Mouse (Mus musculus) kidney, adult 2 months (tissue): ENCODE results near the gene Cd80.

ENCODE experiments used
- CTCF ChIP-seq: fragments of 200-500 bp; conservative IDR thresholded peaks from 2 replicates; pipeline ENCODE4 v1.5.1; 2011; ENCODE audit warnings: low read depth, mild to moderate bottlenecking, control low read depth, low read length, moderate library complexity, mixed read lengths; ENCODE audit not compliant: insufficient read depth, insufficient read length
- POLR2A ChIP-seq: fragments of 200-500 bp; IDR thresholded peaks from one replicate; pipeline ENCODE4 v1.6.1; 2011; ENCODE audit warnings: low read depth, low read length, control low read depth

GRCm38 (mm10) chr16:38425374-38425773 is 30.0 kb upstream of the Cd80 start:
- TF ChIP-seq POLR2A (no peak), CTCF (no peak)
